Mouse (Mus musculus) testis, adult 2 months (tissue): ENCODE data around the gene Pdzd7. TPM values are rescaled to one million over a fixed set of nuclear protein-coding genes. Genes with fewer than 3 reads are reported as not detected.

Source experiments
- H3K27ac ChIP-seq: fragments of 200-500 bp; 2 replicates; pipeline ENCODE4 v1.5.1; 2012; ENCODE audit warnings: low read depth, low read length; ENCODE audit not compliant: control insufficient read depth, insufficient read depth
- H3K27me3 ChIP-seq: fragments of 200-500 bp; 2 replicates; pipeline ENCODE4 v1.6.1; 2012; ENCODE audit warnings: mild to moderate bottlenecking, low read length, moderate library complexity; ENCODE audit not compliant: control insufficient read depth, insufficient read depth
- H3K36me3 ChIP-seq: fragments of 200-500 bp; 2 replicates; pipeline ENCODE4 v1.6.1; 2012; ENCODE audit warnings: mild to moderate bottlenecking, low read length; ENCODE audit not compliant: control insufficient read depth, insufficient read depth
- H3K4me1 ChIP-seq: fragments of 200-500 bp; 2 replicates; pipeline ENCODE4 v1.6.1; 2012; ENCODE audit warnings: low read length; ENCODE audit not compliant: control insufficient read depth, insufficient read depth
- H3K4me3 ChIP-seq: fragments of 200-500 bp; 2 replicates; pipeline ENCODE4 v1.5.1; 2012; ENCODE audit warnings: low read depth, mild to moderate bottlenecking, low read length, moderate library complexity, mixed read lengths; ENCODE audit not compliant: control insufficient read depth
- CTCF ChIP-seq: fragments of 200-500 bp; IDR thresholded peaks from 2 replicates; pipeline ENCODE4 v1.5.1; 2012; ENCODE audit warnings: low read depth, mild to moderate bottlenecking, inconsistent platforms, low read length, moderate library complexity; ENCODE audit not compliant: control insufficient read depth, insufficient read depth, insufficient replicate concordance
- POLR2A ChIP-seq: fragments of 200-500 bp; IDR thresholded peaks from 2 replicates; pipeline ENCODE4 v1.6.1; 2012; ENCODE audit warnings: low read depth, mild to moderate bottlenecking, inconsistent platforms, low read length, moderate library complexity; ENCODE audit not compliant: control insufficient read depth
- polyA plus RNA-seq: library from polyadenylated mRNA; depleted of rRNA; stranded (reverse); fragments of >200 nt; gene quantifications from 2 replicates; pipeline ENCODE4 v1.2.3, GENCODE M21; 2012; rRNA removed

Gene Pdzd7
- polyA plus RNA-seq, 1 experiment = 1.0 TPM

- Histone ChIP-seq H3K4me1 (no peaks in the 10 kb centered on the region), H3K27me3 (no peaks in the 10 kb centered on the region), H3K36me3 (peaks cover 1% of the 10 kb centered on the region; the same call in 1 of the 2 replicates), H3K27ac (0 out of 2 replicates have a peak overlapping the region, but pooled peaks have one; percentile 17), H3K4me3 (peak overlapping the region; percentile 83)
- TF ChIP-seq CTCF (no peak), POLR2A (no peak)
These were observed 62.2 kb downstream of the Pdzd7 start for GRCm38 (mm10) chr19:44983366-44983765.

- TF ChIP-seq POLR2A (no peak), CTCF (no peak)
- H3K4me3 ChIP-seq = peak overlapping the region; percentile 25
- H3K4me1 ChIP-seq = no peaks in the 10 kb centered on the region
- H3K27me3 ChIP-seq = no peaks in the 10 kb centered on the region
- peaks cover 4% of the 10 kb centered on the region for H3K36me3 ChIP-seq
- H3K27ac ChIP-seq = no peak overlapping the region; the same call in 1 of the 2 replicates
These were observed 62.9 kb downstream of the Pdzd7 start for GRCm38 (mm10) chr19:44982477-44983115.

DNA sequence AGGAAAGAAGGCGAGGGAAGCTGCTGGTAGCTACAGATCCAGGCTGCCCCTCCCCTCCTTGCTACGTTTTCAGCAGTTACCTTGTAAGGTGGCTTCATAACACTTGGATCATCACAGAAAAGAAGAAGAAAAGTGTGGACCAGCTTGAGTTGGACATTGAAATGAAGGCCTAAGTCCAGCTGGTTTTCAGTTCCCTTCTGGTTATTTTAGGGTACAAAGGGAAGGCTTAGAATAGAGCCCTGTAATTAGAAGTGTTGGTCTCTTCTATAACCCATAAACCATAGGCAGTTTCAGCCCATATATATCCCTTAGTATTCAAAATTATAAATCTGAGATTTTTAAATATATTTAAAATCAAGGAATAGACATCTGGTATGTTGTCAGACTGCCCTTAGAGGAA is 64.7 kb downstream of the Pdzd7 start:
- TF ChIP-seq CTCF (no peak), POLR2A (no peak)
- Histone ChIP-seq H3K27ac (no peak overlapping the region), H3K36me3 (peaks cover 8% of the 10 kb centered on the region), H3K4me1 (no peaks in the 10 kb centered on the region), H3K4me3 (no peak overlapping the region), H3K27me3 (no peaks in the 10 kb centered on the region)

GRCm38 (mm10) chr19:44977148-44977547 is 68.4 kb downstream of the Pdzd7 start:
- H3K27ac ChIP-seq = no peak overlapping the region
- H3K27me3 ChIP-seq = no peaks in the 10 kb centered on the region
- no peak overlapping the region for H3K4me3 ChIP-seq
- H3K4me1 ChIP-seq = no peaks in the 10 kb centered on the region
- TF ChIP-seq POLR2A = no peak
- TF ChIP-seq CTCF = no peak
- H3K36me3 ChIP-seq = peaks cover 9% of the 10 kb centered on the region

Other genes starting within 250 kb of the Pdzd7 start
- gene Slf2, start 114.6 kb downstream of the Pdzd7 start, polyA plus RNA-seq = 21.5 and 23.4 TPM in 2 replicates
- gene Sema4g, start 56.6 kb downstream of the Pdzd7 start, polyA plus RNA-seq = 11.2 and 12.5 TPM in 2 replicates
- gene Twnk, start 40.1 kb downstream of the Pdzd7 start, polyA plus RNA-seq = 5.2 and 6.2 TPM in 2 replicates
- gene Mrpl43, start 39.3 kb downstream of the Pdzd7 start, polyA plus RNA-seq = 43.4 and 46.8 TPM in 2 replicates
- 36.2 and 42.3 TPM in 2 replicates for gene Lzts2, start 31.3 kb downstream of the Pdzd7 start, polyA plus RNA-seq
- 16.3 and 20.7 TPM in 2 replicates for gene Sfxn3, start 1.8 kb upstream of the Pdzd7 start, polyA plus RNA-seq
- 5.3 and 6.1 TPM in 2 replicates for gene Kazald1, start 29.5 kb upstream of the Pdzd7 start, polyA plus RNA-seq
- gene Tlx1, start 105.0 kb upstream of the Pdzd7 start, polyA plus RNA-seq = 0.06 and 0.10 TPM in 2 replicates
- not detected in 2 replicates for gene Lbx1, start 190.1 kb upstream of the Pdzd7 start, polyA plus RNA-seq